Mouse (Mus musculus) limb, embryonic 12.5 days (tissue): Measurements from ENCODE around the gene Higd2a. TPM values are rescaled to one million over a fixed set of nuclear protein-coding genes. Genes with fewer than 3 reads are reported as not detected.

Source experiments
- ATAC-seq: fragments of 200-750 bp; cut with Nextera tagmentation; 2 replicates; pipeline ENCODE4 v1.8.0; 2017; ENCODE audit warnings: low read depth, moderate TSS enrichment; ENCODE audit not compliant: insufficient number of reproducible peaks, insufficient read depth, low FRiP score, low TSS enrichment
- H3K27ac ChIP-seq: fragments of 300-500 bp; sonication (generic); 2 replicates; pipeline ENCODE4 v1.5.1; 2016; ENCODE audit warnings: mild to moderate bottlenecking, moderate library complexity
- H3K27me3 ChIP-seq: fragments of 300-500 bp; sonication (generic); 2 replicates; pipeline ENCODE4 v1.6.1; 2016; ENCODE audit warnings: mild to moderate bottlenecking, moderate library complexity
- H3K36me3 ChIP-seq: fragments of 300-500 bp; sonication (generic); 2 replicates; pipeline ENCODE4 v1.6.1; 2016; ENCODE audit warnings: mild to moderate bottlenecking, moderate library complexity
- H3K4me1 ChIP-seq: fragments of 300-500 bp; sonication (generic); replicated peaks from 2 replicates; pipeline ENCODE4 v1.6.1; 2016
- H3K4me2 ChIP-seq: fragments of 300-500 bp; sonication (generic); 2 replicates; pipeline ENCODE4 v1.6.1; 2016; ENCODE audit warnings: mild to moderate bottlenecking, moderate library complexity
- H3K4me3 ChIP-seq: fragments of 300-500 bp; sonication (generic); replicated peaks from 2 replicates; pipeline ENCODE4 v1.5.1; 2016; ENCODE audit warnings: mild to moderate bottlenecking
- H3K9ac ChIP-seq: fragments of 300-500 bp; sonication (generic); replicated peaks from 2 replicates; pipeline ENCODE4 v1.6.1; 2016; ENCODE audit warnings: mild to moderate bottlenecking, moderate library complexity
- H3K9me3 ChIP-seq: fragments of 300-500 bp; sonication (generic); 2 replicates; pipeline ENCODE4 v1.6.1; 2016; ENCODE audit warnings: mild to moderate bottlenecking, moderate library complexity
- WGBS: fragments of 180-500 bp; shearing (Covaris S2); methylation state at CpG from one replicate; pipeline ENCODE4 v1.1.7; 2016; 5-methylcytosine and 5-hydroxymethylcytosine counted together
- polyA plus RNA-seq: library from polyadenylated mRNA; unstranded; fragments of >200 nt; fragmentation: Nextera tagmentation; extraction: Ambion mirVana; gene quantifications from 2 replicates; pipeline ENCODE4 v1.2.1, GENCODE M21; 2016

Higd2a gene
- 168 and 173 TPM in 2 replicates for polyA plus RNA-seq

DNA sequence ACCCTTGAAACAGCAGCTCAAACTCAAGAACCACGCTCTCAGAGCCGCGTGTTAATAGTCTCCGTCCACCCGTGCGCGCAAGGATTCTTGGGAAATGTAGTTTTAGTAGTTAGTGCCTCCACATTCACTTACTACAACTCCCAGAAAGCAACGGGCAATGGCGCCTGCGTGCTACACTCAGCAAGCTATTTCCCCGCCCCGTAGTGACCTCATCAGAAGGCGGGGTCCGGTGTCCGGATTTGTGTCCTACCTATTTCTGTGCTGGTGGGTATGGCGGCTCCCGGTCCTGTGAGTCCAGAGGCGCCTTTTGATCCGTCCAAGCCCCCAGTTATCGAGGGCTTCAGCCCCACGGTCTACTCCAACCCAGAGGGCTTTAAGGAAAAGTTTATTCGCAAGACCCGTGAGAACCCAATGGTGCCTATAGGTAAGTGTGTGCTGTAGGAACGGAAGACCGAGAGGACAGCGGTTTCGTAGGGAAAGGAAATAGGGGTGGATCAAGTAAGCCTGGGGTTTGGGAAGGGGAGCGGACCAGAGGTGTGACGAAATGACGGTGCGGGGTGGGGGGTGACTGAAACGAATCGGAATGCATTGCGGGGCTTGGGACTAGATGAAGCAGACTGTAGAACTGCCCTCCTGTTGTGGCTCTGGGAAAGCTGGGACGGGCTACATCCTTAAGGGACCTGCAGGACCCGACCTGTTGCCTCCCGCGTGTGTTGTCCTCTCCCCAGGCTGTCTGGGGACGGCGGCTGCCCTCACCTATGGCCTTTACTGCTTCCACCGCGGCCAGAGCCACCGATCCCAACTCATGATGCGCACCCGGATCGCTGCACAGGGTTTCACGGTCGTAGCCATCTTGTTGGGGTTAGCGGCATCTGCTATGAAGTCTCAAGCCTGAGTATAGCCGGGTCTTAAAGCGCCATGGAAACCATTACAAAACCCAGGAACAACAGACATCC is at the start of gene Higd2a, which contains the start of gene Nop16:
Higd2a (plus strand) TSS at position 212 of the 956 bp plus-strand sequence.
Nop16 (minus strand) TSS at position 95 of the 956 bp plus-strand sequence.
- no peaks in the 10 kb centered on the region for H3K27me3 ChIP-seq
- ATAC-seq = peak; percentile 96
- H3K4me2 ChIP-seq = peak within 1 kb of the TSS; percentile 77
- H3K4me1 ChIP-seq = peaks cover 11% of the 10 kb centered on the region
- under 1% methylated on average over 51 of the region's 51 CpGs for WGBS
- no peaks in the 10 kb centered on the region for H3K9me3 ChIP-seq
- peak within 1 kb of the TSS; percentile 89 for H3K27ac ChIP-seq
- H3K36me3 ChIP-seq = peaks cover 40% of the 10 kb centered on the region
- peak within 1 kb of the TSS; percentile 82 for H3K4me3 ChIP-seq
- H3K9ac ChIP-seq = peak within 1 kb of the TSS; percentile 84

GRCm38 (mm10) chr13:54548036-54548435 is 42.0 kb upstream of the Higd2a start:
- WGBS = 82% methylated on average over 7 of the region's 7 CpGs
- Histone ChIP-seq H3K27ac (no peak overlapping the region), H3K9me3 (no peaks in the 10 kb centered on the region), H3K9ac (no peak overlapping the region), H3K4me2 (no peak overlapping the region), H3K36me3 (peaks cover 79% of the 10 kb centered on the region), H3K4me3 (no peak overlapping the region), H3K4me1 (no peaks in the 10 kb centered on the region), H3K27me3 (no peaks in the 10 kb centered on the region)
- ATAC-seq = no peak

DNA sequence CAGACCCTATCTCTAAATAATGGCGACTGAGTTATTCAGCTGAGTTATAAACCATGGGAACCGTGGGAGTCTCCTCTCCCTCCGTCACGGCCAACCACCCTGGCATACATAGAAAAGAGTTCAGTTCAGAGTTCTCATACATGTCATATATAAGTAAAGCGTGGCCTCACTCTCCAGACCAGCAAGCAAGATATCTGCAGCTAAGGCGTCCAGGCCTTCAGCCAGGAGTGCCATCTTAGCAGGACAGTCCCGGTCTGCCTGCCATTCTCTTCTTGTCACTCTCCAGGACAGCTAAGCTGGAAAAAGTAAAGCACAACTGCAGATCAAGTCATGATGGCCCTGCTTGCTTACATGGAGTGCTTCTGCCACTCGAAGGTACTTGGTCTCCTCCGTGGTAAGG is 33.8 kb upstream of the Higd2a start:
- WGBS = 94% methylated on average over 9 of the region's 9 CpGs
- H3K36me3 ChIP-seq = peaks cover 98% of the 10 kb centered on the region
- no peak overlapping the region for H3K4me3 ChIP-seq

GRCm38 (mm10) chr13:54556796-54557195 is 33.2 kb upstream of the Higd2a start:
- Histone ChIP-seq H3K4me3 (no peak overlapping the region), H3K9ac (no peak overlapping the region), H3K27ac (no peak overlapping the region), H3K27me3 (no peaks in the 10 kb centered on the region), H3K9me3 (no peaks in the 10 kb centered on the region), H3K4me2 (no peak overlapping the region), H3K4me1 (no peaks in the 10 kb centered on the region), H3K36me3 (peaks cover 98% of the 10 kb centered on the region)
- WGBS = 96% methylated on average over 3 of the region's 3 CpGs
- no peak for ATAC-seq

More for the DNA sequence above, 33.8 kb upstream of the Higd2a start:
- Histone ChIP-seq H3K4me1 (no peaks in the 10 kb centered on the region), H3K4me2 (no peak overlapping the region), H3K27me3 (no peaks in the 10 kb centered on the region), H3K27ac (no peak overlapping the region), H3K9me3 (no peaks in the 10 kb centered on the region), H3K9ac (no peak overlapping the region)
- no peak for ATAC-seq

DNA sequence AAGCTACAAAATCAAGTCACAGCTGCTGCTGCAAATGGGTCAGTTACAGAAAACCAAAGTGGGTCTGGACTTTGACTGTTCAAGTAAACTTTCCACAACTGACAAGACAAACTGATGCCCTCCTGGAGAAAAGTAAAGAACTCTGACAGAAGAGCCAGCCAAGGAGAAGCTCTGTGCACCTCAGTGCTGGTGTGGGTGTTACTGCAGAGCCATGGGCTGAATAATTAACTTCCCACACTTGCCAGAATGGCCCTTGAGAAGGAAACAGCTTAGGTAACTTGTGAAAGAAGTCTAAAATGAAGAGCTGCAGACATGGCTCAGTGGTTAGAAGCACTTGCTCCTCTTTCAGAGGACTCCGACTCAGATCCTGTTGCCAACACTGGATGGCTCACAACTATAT is 32.4 kb upstream of the Higd2a start:
- H3K27ac ChIP-seq = no peak overlapping the region

DNA sequence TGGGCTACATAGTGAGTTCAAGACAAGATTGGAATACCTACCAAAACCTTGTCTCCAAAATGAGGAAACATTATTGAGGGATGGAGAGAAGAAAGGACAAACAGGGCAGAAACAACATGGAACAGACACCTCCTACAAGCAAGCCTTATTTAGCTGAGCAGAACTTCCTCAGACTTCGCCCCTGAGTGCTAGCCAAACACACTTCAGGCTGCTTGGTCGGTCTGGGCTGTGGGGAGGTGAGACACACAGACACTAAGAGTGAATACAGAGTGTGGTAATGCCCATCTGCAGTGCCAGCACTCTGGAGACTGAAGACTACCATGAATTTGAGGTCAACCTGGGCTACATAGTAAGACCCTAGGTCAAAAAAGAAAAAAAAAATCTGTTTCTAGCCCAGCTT is 30.4 kb upstream of the Higd2a start:
- Histone ChIP-seq H3K4me2 (no peak overlapping the region), H3K9me3 (no peaks in the 10 kb centered on the region), H3K36me3 (peaks cover 91% of the 10 kb centered on the region), H3K27me3 (no peaks in the 10 kb centered on the region), H3K9ac (no peak overlapping the region), H3K4me3 (no peak overlapping the region), H3K27ac (no peak overlapping the region), H3K4me1 (peaks cover 7% of the 10 kb centered on the region)
- 100% methylated on average over 2 of the region's 2 CpGs for WGBS
- ATAC-seq = no peak

More for the DNA sequence above, 32.4 kb upstream of the Higd2a start:
- no peaks in the 10 kb centered on the region for H3K27me3 ChIP-seq
- H3K4me1 ChIP-seq = no peaks in the 10 kb centered on the region
- H3K4me3 ChIP-seq = no peak overlapping the region
- ATAC-seq = no peak
- WGBS = 100% methylated on average over 1 of the region's 1 CpGs
- H3K9me3 ChIP-seq = no peaks in the 10 kb centered on the region
- H3K9ac ChIP-seq = no peak overlapping the region
- H3K4me2 ChIP-seq = no peak overlapping the region
- peaks cover 98% of the 10 kb centered on the region for H3K36me3 ChIP-seq

DNA sequence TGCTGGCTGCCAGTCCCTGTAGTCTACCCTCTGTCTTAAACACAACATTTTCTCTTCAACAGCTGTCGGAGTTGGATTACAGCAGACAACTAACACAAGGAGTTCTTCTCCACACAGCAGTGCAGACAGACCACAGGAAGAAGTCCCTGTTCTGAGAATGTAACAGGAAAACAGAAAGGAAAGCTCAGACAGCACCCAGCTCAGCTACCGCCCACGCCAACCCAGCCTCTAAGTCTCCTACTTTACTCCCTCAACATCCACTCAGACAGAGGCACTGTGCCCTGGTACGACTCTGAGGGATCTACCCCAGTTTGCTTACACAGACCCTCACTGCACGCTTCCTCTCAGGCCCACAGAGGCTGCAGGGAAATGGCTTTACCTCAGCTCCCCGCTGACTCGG is 29.4 kb upstream of the Higd2a start:
- peaks cover 81% of the 10 kb centered on the region for H3K36me3 ChIP-seq
- H3K9ac ChIP-seq = no peak overlapping the region
- H3K27ac ChIP-seq = no peak overlapping the region
- no peak overlapping the region for H3K4me3 ChIP-seq
- no peaks in the 10 kb centered on the region for H3K27me3 ChIP-seq
- H3K9me3 ChIP-seq = no peaks in the 10 kb centered on the region
- peaks cover 7% of the 10 kb centered on the region for H3K4me1 ChIP-seq
- no peak overlapping the region for H3K4me2 ChIP-seq
- WGBS = 93% methylated on average over 7 of the region's 7 CpGs
- no peak for ATAC-seq

DNA sequence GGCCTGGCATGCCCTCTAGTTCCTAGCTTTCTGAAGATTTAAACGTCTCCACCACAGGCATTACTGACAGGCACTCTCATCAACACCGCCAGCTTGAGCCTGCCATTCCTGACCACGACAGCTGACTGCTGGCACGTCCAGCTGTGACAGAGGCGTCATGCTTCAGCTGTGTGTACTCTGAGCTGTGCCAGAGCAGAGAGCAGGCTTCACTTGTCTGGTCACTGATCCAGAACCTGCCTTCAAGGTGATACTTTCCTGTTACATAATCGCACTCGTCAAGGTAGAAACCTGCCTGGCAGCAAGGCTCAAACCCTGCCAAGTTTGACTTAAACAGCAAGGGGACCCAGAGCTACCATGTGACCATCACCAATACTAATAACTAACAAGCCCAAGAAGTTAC is 27.4 kb upstream of the Higd2a start:
- Histone ChIP-seq H3K27me3 (no peaks in the 10 kb centered on the region), H3K36me3 (peaks cover 62% of the 10 kb centered on the region), H3K4me2 (no peak overlapping the region), H3K4me1 (peaks cover 7% of the 10 kb centered on the region), H3K27ac (no peak overlapping the region), H3K9me3 (no peaks in the 10 kb centered on the region), H3K4me3 (no peak overlapping the region), H3K9ac (no peak overlapping the region)
- no peak for ATAC-seq
- WGBS = 81% methylated on average over 7 of the region's 7 CpGs

DNA sequence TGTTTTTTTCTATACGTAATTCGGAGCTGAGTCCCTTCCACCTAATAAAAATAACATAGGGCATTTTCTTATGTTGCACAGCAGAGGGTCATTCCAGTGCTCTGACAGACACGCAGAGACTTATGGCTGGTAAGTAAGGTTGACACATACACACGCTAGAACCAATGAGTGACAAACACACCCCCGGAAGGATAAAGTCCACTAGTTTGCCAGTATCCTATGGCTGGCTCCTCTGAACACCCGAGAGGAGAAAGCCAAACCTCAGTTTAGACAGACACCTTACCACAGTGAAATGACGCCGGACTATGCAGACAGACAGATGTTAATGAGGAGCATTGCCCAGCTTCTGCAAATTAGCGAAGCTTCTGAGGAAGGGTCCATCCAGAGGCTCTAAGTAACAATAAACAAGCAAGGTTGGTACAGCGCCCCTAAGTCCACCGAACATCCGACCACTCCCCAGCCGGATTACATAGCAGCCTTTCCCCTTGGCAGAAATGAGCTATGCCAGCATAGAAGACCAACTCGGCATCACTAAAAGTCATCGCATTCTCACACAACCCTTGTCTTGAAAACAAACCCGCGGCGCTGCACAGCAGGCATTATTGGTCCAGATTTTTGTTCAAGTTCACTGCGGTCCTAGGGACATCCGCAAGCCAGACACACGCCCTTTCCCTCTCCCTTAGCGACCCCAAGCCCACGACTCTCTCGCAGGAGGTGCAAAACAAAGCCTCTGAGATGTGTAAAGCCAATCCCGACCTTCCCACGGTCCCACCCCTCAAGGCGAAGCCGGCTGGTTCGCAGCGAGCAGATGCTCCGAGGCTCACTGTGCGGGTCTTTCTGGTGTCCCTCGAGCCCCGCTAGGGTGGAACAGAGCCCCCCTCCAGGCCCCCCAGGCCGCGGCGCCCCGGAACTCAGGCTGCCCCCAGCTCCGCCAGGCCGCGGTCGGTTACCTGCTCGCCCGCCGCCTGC is 25.5 kb upstream of the Higd2a start:
- peak; percentile 34 for ATAC-seq
- 12% methylated on average over 45 of the region's 45 CpGs for WGBS
- H3K4me1 ChIP-seq = peaks cover 7% of the 10 kb centered on the region

DNA sequence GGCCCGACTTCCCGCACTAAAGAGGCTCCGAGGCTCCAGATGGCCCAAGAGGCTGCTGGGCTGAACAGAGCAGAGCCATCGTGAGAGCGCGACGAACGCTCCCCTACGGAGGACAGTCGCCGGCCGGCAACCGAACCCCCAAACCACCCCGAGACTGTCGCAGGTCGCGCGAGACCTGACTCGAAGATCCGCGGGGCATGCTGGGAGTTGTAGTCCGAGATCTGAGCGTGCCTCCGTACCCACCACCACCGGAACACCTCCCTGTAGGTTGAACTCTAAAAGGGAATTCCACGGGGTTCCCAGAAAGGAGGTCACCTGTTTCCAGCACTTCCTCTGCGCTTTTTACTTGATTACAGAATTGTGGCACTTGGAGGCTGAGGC is 24.8 kb upstream of the Higd2a start, which contains the start of gene 4833439L19Rik:
4833439L19Rik (minus strand) TSS at position 235 of the 381 bp plus-strand sequence.
- H3K27ac ChIP-seq = 0 out of 2 replicates have a peak within 1 kb of the TSS, but pooled peaks have one; percentile 62
- peaks cover 36% of the 10 kb centered on the region for H3K36me3 ChIP-seq
- peak within 1 kb of the TSS; percentile 91 for H3K4me2 ChIP-seq
- H3K9me3 ChIP-seq = no peaks in the 10 kb centered on the region
- peak; percentile 94 for ATAC-seq
- peak within 1 kb of the TSS; percentile 97 for H3K4me3 ChIP-seq
- H3K27me3 ChIP-seq = no peaks in the 10 kb centered on the region
- peaks cover 7% of the 10 kb centered on the region for H3K4me1 ChIP-seq
- under 1% methylated on average over 27 of the region's 27 CpGs for WGBS
- peak within 1 kb of the TSS; percentile 93 for H3K9ac ChIP-seq

More for the DNA sequence above, 25.5 kb upstream of the Higd2a start:
- H3K27ac ChIP-seq = 0 out of 2 replicates have a peak overlapping the region, but pooled peaks have one; percentile 62
- peak overlapping the region; percentile 91 for H3K4me2 ChIP-seq
- H3K9ac ChIP-seq = peak overlapping the region; percentile 93
- peak overlapping the region; percentile 97 for H3K4me3 ChIP-seq
- peaks cover 42% of the 10 kb centered on the region for H3K36me3 ChIP-seq
- no peaks in the 10 kb centered on the region for H3K27me3 ChIP-seq
- H3K9me3 ChIP-seq = no peaks in the 10 kb centered on the region
